Mouse (Mus musculus) midbrain, postnatal 0 days (tissue): ENCODE measurements at regions not wholly inside any gene's neighbourhood (a gene's known extent, or its start where the extent isn't known, plus 50 kb on each side); places are given as distances from the start of the nearest gene placed in this dataset.

ENCODE experiments used
- ATAC-seq: fragments of 200-750 bp; cut with Nextera tagmentation; 2 replicates; pipeline ENCODE4 v1.8.0; 2017; ENCODE audit warnings: moderate number of reproducible peaks, mild to moderate bottlenecking, moderate TSS enrichment, moderate library complexity; ENCODE audit not compliant: low FRiP score
- DNase-seq: peaks from one replicate; pipeline ENCODE4 v3.0.0-alpha.2; 2015; ENCODE audit warnings: low spot score
- H3K27ac ChIP-seq: fragments of 300-500 bp; sonication (generic); 2 replicates; pipeline ENCODE4 v1.5.1; 2014; ENCODE audit warnings: low read depth, mild to moderate bottlenecking, low read length, mixed read lengths
- H3K27me3 ChIP-seq: fragments of 300-500 bp; sonication (generic); 2 replicates; pipeline ENCODE4 v1.6.1; 2014; ENCODE audit warnings: low read length, control low read depth, mixed read lengths; ENCODE audit not compliant: insufficient read depth
- H3K36me3 ChIP-seq: fragments of 300-500 bp; sonication (generic); 2 replicates; pipeline ENCODE4 v1.6.1; 2014; ENCODE audit warnings: low read length, control low read depth, mixed read lengths; ENCODE audit not compliant: insufficient read depth
- H3K4me1 ChIP-seq: fragments of 300-500 bp; sonication (generic); 2 replicates; pipeline ENCODE4 v1.6.1; 2014; ENCODE audit warnings: mild to moderate bottlenecking, control low read depth, antibody characterized with exemption, low read length, mixed read lengths; ENCODE audit not compliant: insufficient read depth
- H3K4me2 ChIP-seq: fragments of 300-500 bp; sonication (generic); 2 replicates; pipeline ENCODE4 v1.6.1; 2014; ENCODE audit warnings: low read depth, mild to moderate bottlenecking, low read length, mixed read lengths; ENCODE audit not compliant: poor library complexity, severe bottlenecking
- H3K4me3 ChIP-seq: fragments of 300-500 bp; sonication (generic); 2 replicates; pipeline ENCODE4 v1.5.1; 2014; ENCODE audit warnings: low read depth, mild to moderate bottlenecking, low read length, moderate library complexity
- H3K9ac ChIP-seq: fragments of 300-500 bp; sonication (generic); replicated peaks from 2 replicates; pipeline ENCODE4 v1.6.1; 2014; ENCODE audit warnings: mild to moderate bottlenecking, low read length, moderate library complexity, mixed read lengths; ENCODE audit not compliant: poor library complexity, severe bottlenecking
- H3K9me3 ChIP-seq: fragments of 300-500 bp; sonication (generic); 2 replicates; pipeline ENCODE4 v1.6.1; 2016; ENCODE audit warnings: low read length, control low read depth
- CTCF ChIP-seq: IDR thresholded peaks from 2 replicates; pipeline ENCODE4 v1.5.1; 2016; ENCODE audit warnings: antibody characterized with exemption, mild to moderate bottlenecking
- WGBS: fragments of 180-500 bp; shearing (Covaris S2); extraction: QIAGEN DNeasy Blood & Tissue Kit; methylation state at CpG from one replicate; pipeline ENCODE4 v1.1.7; 2014; 5-methylcytosine and 5-hydroxymethylcytosine counted together

- no peaks in the 10 kb centered on the region for H3K27me3 ChIP-seq
- H3K27ac ChIP-seq: 0 out of 2 replicates have a peak overlapping the region, but pooled peaks have one; percentile 43
- 39% methylated on average over 2 of the region's 2 CpGs for WGBS
- no peak overlapping the region for H3K4me3 ChIP-seq
- no peak for TF ChIP-seq CTCF
- H3K9ac ChIP-seq: no peak overlapping the region
- H3K4me1 ChIP-seq: peaks cover 8% of the 10 kb centered on the region; the same call in 1 of the 2 replicates
- ATAC-seq (peak; percentile 45; the same call in 1 of the 2 replicates), DNase-seq (peak; percentile 58)
- H3K4me2 ChIP-seq: no peak overlapping the region
- no peaks in the 10 kb centered on the region for H3K9me3 ChIP-seq
- no peaks in the 10 kb centered on the region for H3K36me3 ChIP-seq
Observed at GRCm38 (mm10) chr4:142336943-142337342, 97.7 kb upstream of the Kazn start.

GRCm38 (mm10) chr4:142334084-142334483 lies 94.9 kb upstream of the Kazn start:
- no peak for DNase-seq
- TF ChIP-seq CTCF: no peak
- no peak overlapping the region for H3K27ac ChIP-seq
- H3K4me3 ChIP-seq: no peak overlapping the region
- no peaks in the 10 kb centered on the region for H3K27me3 ChIP-seq
- no peak overlapping the region for H3K9ac ChIP-seq
- no peak for ATAC-seq
- 84% methylated on average over 7 of the region's 7 CpGs for WGBS
- no peak overlapping the region for H3K4me2 ChIP-seq
- H3K4me1 ChIP-seq: no peaks in the 10 kb centered on the region
- H3K9me3 ChIP-seq: no peaks in the 10 kb centered on the region
- H3K36me3 ChIP-seq: no peaks in the 10 kb centered on the region

GRCm38 (mm10) chr4:142330599-142330998 lies 91.4 kb upstream of the Kazn start:
- H3K9me3 ChIP-seq: no peaks in the 10 kb centered on the region
- DNase-seq (no peak), ATAC-seq (no peak)
- no peak overlapping the region for H3K9ac ChIP-seq
- no peak overlapping the region for H3K4me3 ChIP-seq
- 92% methylated on average over 3 of the region's 3 CpGs for WGBS
- no peak overlapping the region for H3K27ac ChIP-seq
- TF ChIP-seq CTCF: peak; percentile 51
- H3K36me3 ChIP-seq: no peaks in the 10 kb centered on the region
- no peaks in the 10 kb centered on the region for H3K27me3 ChIP-seq
- no peak overlapping the region for H3K4me2 ChIP-seq
- H3K4me1 ChIP-seq: no peaks in the 10 kb centered on the region

GRCm38 (mm10) chr4:142329600-142329999 lies 90.4 kb upstream of the Kazn start:
- H3K27me3 ChIP-seq: no peaks in the 10 kb centered on the region

GRCm38 (mm10) chr4:142326511-142326910 lies 87.3 kb upstream of the Kazn start:
- H3K36me3 ChIP-seq: no peaks in the 10 kb centered on the region
- H3K9ac ChIP-seq: no peak overlapping the region
- no peak overlapping the region for H3K4me2 ChIP-seq
- no peak overlapping the region for H3K4me3 ChIP-seq
- no peak for TF ChIP-seq CTCF
- 92% methylated on average over 5 of the region's 5 CpGs for WGBS
- DNase-seq: no peak
- no peaks in the 10 kb centered on the region for H3K27me3 ChIP-seq
- no peak overlapping the region for H3K27ac ChIP-seq
- no peaks in the 10 kb centered on the region for H3K9me3 ChIP-seq
- no peak for ATAC-seq
- no peaks in the 10 kb centered on the region for H3K4me1 ChIP-seq

More at GRCm38 (mm10) chr4:142329600-142329999, 90.4 kb upstream of the Kazn start:
- H3K4me1 ChIP-seq: no peaks in the 10 kb centered on the region
- DNase-seq (peak; percentile 35), ATAC-seq (no peak)
- H3K36me3 ChIP-seq: no peaks in the 10 kb centered on the region
- TF ChIP-seq CTCF: peak; percentile 51
- no peak overlapping the region for H3K9ac ChIP-seq
- H3K9me3 ChIP-seq: no peaks in the 10 kb centered on the region
- no peak overlapping the region for H3K4me3 ChIP-seq
- H3K4me2 ChIP-seq: no peak overlapping the region
- 86% methylated on average over 2 of the region's 2 CpGs for WGBS
- no peak overlapping the region for H3K27ac ChIP-seq

GRCm38 (mm10) chr4:142321209-142321863 lies 82.1 kb upstream of the Kazn start:
- TF ChIP-seq CTCF: no peak
- Histone ChIP-seq H3K27me3 (no peaks in the 10 kb centered on the region), H3K4me3 (no peak overlapping the region), H3K4me1 (no peaks in the 10 kb centered on the region), H3K4me2 (no peak overlapping the region), H3K9ac (peak overlapping the region; percentile 29; the same call in 1 of the 2 replicates), H3K9me3 (no peaks in the 10 kb centered on the region), H3K36me3 (no peaks in the 10 kb centered on the region), H3K27ac (peak overlapping the region; percentile 57)
- 30% methylated on average over 14 of the region's 14 CpGs for WGBS
- DNase-seq: peak; percentile 61
- no peak for ATAC-seq
